Mouse (Mus musculus): ENCODE data around the gene Inha. TPM values are rescaled to one million over a fixed set of nuclear protein-coding genes. Genes with fewer than 3 reads are reported as not detected.

Inha gene
- total RNA-seq (2021): 10 to 100 TPM; 25.5 to 28.4 TPM
- long read RNA-seq, transcript Inha-201 (2 exons, 1,475 nt): major isoform, 7 of 21 reads
- long read RNA-seq, partial matches to known transcripts: 0 of 21 reads
- long read RNA-seq, other reads (novel, unspliced or antisense): 14 of 21 reads

DNA sequence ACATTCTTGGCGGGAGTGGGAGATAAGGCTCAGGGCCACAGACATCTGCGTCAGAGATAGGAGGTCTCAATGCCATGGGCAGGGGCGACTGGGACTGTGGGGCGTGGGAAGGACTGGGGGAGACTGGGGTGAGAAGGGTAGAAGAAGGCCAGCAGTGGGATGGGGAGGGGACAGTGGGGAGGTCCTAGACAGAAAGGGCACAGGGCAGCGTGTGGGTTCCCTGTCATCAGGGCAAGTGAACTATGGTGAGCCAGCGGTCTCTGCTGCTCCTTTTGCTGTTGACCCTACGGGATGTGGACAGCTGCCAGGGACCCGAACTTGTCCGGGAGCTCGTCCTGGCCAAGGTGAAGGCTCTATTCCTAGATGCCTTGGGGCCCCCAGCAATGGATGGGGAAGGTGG lies at the start of gene Inha:
TSS of gene Inha (plus strand) at position 72 of the 400 bp plus-strand sequence.
- no peak for DNase-seq (ENCODE audit: low spot score in 2 of 2)

DNA sequence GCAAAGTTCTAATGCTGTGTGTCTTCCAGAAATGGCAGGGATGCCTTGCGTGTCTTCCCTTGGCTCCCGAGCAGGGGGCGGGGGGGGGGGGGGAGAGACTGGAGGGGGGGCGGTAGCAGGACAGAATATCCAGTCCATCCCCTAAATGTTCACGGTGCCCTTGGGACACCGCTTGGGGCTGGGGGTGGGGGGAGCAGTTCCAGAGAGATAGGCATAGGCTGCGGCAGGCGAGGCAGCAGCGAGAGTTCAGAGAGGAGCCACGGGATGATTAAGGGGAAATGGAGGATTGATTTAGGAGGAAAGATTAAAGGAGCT lies 49.2 kb upstream of the Inha start:
- DNase-seq (ENCODE audit: low spot score in 2 of 2): no peak

DNA sequence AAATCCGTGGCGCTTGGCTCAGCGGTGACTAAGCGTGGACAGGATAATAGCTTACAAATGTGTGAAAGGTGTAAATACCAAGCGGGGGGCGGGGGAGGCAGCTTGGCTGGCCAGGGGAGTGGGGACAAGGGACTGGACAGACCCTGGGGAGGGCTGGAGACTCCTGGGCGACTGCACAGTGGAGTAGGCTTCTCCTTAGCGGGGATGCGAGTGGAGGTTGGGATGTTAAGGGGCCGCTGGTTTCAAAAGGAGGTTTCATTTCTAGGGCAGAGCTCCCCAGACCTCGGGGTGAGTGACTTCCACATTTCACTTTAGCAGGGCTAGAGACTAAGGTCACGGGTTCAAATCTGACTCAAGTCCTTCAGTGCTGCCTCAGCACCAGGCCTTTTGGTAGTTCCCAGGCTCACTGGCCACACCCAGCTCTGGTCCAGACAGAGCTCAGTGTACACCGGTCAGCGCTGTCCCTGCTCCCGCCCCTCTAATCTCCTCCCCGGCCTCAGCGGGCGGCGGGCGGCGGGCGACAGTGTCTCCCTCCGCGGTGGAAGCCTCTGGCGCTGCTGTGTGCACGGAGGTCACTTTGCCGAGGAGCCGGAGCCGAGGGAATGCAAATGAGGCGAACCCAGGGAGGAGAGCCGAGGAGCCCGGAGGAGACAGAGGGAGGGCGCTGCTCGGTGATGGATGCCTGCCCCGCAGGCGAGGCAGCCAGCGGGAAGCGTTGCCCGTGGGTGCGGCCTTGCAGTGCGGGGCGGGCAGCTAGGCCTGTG lies 48.7 kb upstream of the Inha start:
- peak in 1 of 2 experiments; percentile 65 for DNase-seq (ENCODE audit: low spot score in 2 of 2)

DNA sequence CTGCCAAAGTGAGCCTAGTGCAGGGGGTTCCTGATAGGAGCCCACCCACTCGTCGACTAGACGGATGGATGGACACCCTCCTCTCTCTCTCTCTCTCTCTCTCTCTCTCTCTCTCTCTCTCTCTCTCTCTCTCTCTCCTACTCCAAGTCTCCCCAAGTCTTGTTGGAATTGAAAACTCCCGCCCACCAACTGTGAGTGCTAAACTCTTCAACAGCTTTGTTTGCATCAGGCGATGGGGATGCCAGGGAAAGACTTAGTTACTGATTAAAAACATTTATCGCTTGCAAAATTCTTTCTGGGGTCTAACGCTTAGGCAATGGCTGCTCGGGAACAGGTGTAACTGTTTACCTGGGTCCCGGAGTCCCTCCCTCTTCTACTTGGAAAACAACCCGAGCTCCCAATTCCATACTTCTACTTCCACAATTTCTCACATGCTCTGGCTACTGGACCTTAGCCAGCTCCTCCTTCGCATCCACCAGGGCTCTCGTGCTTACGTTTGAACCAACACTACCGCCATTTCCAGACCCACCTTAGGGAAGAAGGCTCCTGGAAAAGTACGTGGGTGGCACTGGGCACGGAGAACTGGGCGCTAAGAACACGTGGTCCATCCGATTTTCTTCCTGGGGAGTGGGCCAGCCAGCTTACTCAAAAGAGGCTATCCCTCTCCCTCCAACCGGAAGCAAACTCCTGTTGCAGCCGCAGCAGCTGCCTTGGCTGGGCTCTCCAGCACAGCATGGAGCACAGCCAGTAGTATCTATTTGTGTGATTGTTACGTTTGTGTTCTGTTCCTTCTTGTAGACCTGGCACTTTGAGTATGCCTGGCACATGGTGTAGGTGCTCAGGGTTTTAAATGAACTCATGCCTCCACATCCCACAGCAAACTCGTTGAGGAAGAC lies 47.8 kb upstream of the Inha start:
- peak in 1 of 2 experiments; percentile 43 for DNase-seq (ENCODE audit: low spot score in 2 of 2)

DNA sequence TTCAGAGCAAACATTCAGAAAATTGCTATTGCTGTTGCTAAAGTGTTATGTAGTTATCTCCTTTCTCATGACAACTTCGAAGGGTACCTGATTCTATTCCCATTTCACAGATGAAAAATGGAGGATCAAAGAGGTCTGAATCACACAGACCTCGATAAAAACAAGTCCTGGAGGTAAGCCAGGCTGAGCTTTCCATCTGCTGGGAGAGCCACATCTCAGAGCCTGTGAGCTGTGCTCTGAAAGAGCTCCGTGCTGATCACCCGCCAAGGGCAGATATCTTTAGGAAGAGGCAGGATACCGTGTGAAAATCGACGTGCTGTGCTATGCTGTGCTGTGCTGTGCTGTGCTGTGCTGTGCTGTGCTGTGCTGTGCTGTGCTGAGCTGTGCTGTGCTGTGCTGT lies 46.6 kb upstream of the Inha start:
- no peak for DNase-seq (ENCODE audit: low spot score in 2 of 2)

DNA sequence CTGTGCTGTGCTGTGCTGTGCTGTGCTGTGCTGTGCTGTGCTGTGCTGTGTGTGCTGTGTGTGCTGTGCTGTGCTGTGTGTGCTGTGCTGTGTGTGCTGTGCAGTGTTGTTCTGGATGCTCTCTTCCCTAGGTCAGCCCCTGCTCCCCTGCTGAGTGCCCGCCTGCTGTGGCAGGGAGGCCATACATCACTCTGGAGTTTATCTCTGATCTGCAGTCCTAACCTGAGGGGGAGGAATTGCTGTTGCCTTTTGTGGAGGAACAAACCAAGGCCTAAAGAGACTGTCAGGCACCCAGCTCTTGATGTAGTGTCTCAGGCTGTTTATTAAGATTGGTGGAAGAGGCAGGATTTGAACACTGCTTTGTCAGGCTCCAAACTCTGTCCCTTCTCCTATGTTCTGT lies 44.2 kb upstream of the Inha start:
- DNase-seq (ENCODE audit: low spot score in 2 of 2): no peak

DNA sequence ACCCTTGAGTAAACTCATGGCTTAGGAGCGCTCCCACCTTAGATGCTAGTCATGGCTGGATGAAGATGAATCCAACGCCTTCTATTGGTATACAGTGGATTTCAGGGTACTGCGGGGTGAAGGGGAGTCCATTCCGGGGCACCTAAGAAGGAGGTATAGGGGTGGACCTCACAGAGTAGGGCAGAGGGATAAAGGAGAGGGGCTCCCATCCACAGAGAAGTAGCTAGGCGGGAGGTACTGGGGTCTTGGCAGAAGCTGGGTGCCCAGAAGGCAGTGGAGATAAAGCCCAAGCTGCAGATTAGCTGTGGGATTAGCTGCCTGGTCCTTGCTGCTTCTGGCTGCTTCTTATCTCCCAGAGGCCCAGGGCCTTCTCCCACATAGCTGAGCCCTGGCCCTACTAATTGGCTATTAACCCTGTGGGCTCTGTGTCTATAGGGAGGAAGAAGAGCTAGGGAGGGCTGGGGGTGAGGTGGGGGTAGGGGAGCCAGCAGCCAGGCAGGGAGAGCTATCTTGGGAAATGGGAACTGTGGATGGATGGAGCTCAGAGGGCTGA lies 43.1 kb upstream of the Inha start:
- DNase-seq (ENCODE audit: low spot score in 2 of 2): no peak

DNA sequence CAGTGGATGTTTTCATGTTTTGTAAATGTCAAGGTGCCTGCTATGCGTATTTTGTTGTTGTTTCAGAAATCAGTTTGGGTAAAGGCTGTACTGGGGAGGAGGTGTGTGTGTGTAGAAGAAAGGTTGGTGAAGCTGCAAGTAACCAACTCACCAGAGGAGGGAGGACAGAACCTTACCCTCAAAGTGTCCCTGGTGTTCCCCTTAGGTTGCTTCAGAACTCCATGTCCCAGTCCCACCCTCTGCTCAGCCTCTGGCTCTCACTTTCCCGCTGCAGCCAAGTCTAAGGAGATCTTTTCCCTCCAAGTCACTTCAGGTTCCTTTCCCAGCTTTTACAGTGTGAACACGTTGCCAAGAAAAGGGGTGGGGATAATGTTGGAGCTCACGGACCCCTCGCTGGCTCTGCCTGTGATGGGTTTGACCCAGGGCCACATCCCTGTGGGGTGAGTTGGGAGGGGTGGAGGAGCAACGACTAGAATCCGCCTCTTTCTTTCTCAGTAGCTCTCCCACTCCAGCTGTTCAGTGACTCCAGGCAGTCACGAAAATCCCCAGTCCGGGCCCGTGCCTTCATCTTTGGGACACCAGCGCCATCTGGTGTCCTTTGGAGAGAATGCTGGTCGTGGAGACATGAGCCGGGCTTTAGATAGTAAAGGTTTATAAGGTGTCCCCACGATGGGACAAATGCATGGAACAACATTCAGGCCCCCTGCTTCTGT lies 39.5 kb upstream of the Inha start:
- DNase-seq (ENCODE audit: low spot score in 2 of 2): peak; percentile 81 to 89

DNA sequence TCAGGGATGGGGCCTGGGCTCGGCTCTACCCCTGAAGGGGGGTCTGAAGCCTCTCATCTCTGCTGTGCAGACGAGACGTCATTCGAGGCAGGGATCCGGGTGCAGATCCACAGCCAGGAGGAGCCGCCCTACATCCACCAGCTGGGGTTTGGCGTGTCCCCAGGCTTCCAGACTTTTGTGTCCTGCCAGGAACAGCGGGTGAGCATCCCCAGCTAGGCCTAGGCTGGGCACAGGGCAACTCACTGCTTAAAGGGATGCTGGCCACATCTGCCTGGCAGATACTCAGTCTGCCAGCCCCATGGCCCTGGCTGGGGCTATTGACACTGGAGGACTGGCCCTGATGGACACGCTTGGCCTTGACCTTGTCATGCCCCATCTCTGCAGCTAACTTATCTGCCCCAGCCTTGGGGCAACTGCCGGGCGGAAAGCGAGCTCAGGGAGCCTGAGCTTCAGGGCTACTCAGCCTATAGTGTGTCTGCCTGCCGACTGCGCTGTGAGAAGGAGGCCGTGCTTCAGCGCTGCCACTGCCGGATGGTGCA lies 37.5 kb upstream of the Inha start:
- no peak for DNase-seq (ENCODE audit: low spot score in 2 of 2)

DNA sequence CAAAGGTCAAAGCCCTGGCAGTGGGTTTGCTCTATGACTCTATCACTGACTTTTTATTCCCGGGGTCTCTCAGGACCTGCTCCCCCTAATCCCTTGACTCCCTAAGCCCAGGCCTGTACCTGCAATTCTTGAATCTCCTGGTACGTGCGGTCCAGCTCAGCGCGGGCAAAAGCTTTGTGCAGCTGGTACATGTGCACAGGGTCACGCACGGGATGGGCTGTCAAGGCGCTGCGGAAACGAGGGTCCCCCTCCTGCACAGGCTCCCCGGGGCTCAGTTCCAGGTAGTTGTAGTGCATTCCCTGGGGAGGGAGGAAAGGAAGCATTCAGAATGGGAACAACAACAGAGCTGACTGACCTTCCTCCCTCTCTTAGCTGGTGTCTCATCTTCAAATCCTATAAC lies 30.4 kb upstream of the Inha start:
- DNase-seq (ENCODE audit: low spot score in 2 of 2): no peak

DNA sequence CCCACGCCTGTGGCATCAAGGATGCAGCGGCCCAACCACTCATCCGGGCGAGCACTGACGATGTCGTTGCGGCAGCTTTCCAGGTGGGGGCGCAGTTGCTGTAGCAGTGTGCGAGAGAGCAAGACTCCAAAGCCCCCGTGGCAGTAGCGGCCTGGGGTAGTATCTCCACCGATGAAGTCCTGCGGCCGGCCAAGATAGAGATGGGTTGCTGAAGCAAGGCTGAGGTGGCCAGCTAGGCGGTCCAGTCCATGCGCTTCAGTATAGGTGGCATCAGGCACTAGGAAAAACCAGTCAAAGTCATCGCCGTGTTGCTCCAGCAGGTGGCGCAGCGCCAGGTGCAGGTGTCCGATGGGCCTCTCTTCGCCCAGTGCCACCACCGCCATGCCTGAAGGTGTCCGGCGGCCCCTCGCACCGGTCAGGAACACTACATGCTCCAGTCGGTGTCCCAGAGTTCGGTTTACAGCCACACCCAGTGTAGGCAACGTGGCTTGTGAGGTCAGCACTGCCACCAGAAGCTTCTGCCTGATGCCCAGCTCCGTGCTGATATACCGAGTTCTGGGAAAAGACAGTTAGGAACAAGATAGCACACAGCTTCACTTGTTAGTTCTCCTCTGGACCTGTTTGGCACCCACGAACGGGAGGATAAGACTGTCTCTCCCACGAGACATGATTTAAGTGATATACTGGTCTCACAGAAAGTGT lies 29.5 kb upstream of the Inha start:
- peak; percentile 86 to 90 for DNase-seq (ENCODE audit: low spot score in 2 of 2)

DNA sequence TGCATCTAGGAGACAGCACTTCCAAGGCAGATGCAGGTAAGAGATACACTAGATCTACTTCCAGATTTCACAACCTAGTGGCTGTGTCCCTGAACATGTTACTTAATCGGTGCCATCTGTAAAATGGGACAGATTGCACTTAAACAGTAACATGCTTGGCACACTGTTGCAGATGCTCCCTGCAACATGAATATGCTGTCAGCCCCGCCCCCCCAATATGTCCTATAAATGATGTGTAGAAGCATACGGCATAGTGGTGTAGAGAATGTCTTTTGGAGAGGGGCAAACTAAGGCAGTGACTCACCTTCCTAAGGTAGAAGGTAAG lies 28.9 kb upstream of the Inha start:
- no peak for DNase-seq (ENCODE audit: low spot score in 2 of 2)

DNA sequence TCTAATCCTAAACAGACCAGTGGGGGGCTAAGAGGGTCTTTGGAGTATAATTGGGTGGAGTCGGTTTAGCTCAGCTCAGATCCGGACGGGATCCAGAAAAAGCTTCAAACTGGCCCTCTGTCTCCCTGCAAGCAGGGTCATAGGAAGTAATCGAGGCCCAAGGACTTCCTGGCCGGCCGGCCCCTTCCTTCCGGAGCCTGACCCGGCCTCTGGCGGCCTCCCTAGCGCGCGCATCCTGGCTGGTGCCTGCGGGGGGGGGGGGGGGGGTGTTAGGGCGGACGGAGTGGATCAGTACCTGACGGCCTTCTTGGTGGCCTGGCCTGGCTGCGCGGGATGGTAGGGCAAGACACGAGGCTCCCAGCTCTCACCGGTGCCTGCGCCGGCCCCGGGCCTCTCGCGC lies 28.4 kb upstream of the Inha start:
- no peak for DNase-seq (ENCODE audit: low spot score in 2 of 2)

DNA sequence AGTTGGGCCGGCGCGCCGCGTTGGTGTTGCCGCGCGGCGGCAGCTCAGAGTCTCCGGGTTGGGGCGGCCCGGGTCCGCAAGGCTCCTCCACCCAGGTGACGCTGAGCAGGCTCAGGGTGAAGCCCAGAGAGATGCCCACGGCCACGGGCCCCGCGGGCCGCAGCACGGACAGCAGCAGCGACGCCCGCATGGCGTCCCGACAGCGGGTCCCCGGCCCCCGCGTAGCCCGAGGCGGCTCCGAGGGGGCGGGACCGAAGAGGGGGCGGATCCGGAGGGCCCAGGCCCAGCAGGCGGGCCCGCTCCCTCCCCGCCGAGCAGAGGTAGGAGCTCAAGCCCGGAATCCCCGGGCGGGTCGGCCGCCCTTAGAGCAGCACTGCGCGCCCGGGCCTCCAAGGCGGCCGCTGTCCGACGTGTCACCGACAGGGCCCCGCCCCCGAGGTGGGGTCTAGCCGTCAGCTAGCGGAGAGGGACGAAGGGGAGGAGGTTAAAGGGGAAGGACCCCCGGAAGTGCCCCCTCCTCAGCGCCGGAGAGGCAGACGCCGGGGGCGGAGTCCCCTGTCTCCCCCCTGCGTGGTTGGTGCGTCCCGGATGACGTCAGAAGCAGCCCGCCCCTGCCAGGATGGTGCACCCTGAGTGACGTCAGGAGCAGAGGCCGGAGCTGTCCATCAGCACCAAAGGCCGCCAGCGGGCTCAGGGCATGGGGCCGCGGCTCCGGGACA lies 27.8 kb upstream of the Inha start, which contains the start of the genes Chpf and Tmem198:
TSS of gene Chpf (minus strand) at position 392 of the 719 bp plus-strand sequence.
TSS of gene Tmem198 (plus strand) at position 617 of the 719 bp plus-strand sequence.
- DNase-seq (ENCODE audit: low spot score in 2 of 2): peak; percentile 98

DNA sequence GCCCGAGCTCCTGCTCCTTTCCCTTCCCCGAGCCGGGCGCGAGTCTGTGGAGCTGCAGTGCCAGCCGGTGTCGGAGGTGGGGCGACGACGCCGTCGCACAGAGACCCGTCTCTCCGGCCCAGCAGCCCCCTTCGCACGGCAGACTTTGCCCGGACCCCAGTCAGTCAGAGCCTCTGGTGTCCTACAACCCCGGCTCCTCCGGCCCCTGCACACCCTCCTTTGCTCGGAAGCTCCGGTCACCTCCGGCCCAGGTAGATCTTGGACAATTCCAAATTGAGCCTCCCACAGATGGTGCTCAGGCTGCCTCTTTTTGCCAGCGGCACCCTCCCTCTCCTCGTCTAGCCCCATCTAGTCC lies 27.3 kb upstream of the Inha start:
- DNase-seq (ENCODE audit: low spot score in 2 of 2): no peak

DNA sequence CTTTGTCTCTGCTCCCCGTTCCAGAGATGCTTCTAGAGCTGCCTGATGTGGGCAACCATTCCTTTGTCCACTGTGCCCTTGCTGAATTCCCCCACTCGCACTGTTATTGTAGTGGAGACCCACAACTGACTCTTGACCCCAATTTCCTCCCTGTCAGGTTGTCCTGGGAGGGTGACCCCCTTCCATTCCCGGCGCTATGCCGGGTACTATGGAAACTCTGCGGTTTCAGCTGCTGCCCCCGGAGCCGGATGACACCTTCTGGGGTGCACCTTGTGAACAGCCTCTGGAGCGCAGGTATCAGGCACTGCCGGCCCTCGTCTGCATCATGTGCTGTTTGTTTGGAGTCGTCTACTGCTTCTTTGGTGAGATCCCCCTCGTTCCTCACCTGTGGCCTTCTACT lies 26.8 kb upstream of the Inha start:
- DNase-seq (ENCODE audit: low spot score in 2 of 2): no peak

DNA sequence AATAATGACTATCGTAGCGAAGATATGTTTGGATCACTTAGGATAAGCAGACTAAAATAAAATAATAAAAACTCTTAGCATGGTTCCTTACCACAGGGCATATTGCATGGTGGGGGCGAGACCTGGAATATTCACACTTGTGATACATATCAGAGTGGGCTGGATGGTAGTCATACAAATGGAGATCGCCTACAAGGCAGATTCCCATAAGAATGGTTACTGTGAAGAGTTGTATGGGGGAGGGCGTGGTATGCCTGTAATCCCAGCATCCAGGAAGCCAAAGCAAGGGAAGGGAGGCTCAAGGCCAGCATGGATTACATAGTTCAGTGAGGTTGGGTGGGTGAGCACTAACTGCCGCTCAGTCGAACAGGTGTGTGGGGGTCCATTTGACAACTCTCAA lies 26.1 kb upstream of the Inha start:
- DNase-seq (ENCODE audit: low spot score in 2 of 2): no peak

DNA sequence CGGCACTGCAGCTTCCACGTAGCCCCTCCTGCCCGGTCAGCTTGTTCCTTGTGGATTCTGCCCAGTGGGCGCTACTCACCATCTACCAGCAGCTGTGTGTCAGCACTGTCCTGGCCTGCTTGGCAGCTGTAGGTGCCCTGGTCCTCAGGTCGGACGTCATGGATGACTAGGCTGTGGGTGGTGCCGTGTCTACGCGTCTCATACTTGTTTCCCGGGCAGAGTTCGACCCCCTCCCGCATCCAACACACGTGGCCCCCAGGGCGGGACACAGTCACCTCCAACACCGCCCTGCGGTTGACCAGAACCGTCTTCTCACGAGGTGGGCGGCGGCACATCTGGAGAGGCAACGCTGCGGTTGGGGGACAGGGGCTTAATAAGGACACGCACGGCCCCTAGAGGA lies 20.3 kb upstream of the Inha start:
- DNase-seq (ENCODE audit: low spot score in 2 of 2): no peak

DNA sequence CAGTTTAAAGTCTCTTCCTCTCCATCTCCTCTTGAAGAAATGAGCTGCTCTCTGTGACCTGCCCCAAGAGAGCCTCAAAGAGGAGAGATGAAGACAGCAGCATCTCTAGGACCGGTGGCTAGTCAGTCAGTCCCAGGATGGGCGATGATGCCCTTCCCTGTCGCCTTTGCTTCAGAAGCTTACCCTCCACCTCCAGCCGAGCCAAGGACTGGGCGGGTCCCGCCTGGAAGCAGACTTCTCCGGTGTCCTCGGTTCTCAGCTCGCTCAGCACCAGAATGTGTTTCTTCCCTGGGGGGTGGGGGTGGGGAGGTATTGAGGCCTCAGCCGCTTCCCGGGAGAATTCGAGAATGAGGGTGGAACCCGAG lies 19.9 kb upstream of the Inha start:
- DNase-seq (ENCODE audit: low spot score in 2 of 2): no peak
